Mouse (Mus musculus): ENCODE data around the gene Stat5b.

Stat5b gene

GRCm38 (mm10) chr11:100806380-100807305, 43.9 kb downstream of the Stat5b start:
- DNase-seq = no peak

GRCm38 (mm10) chr11:100805535-100805934, 45.0 kb downstream of the Stat5b start:
- no peak for DNase-seq

- no peak for DNase-seq
Observed at GRCm38 (mm10) chr11:100804409-100804808, 46.1 kb downstream of the Stat5b start.

- DNase-seq = no peak
Observed at GRCm38 (mm10) chr11:100799426-100799825, 51.1 kb downstream of the Stat5b start.

GRCm38 (mm10) chr11:100796585-100796984, 53.9 kb downstream of the Stat5b start:
- no peak for DNase-seq

- DNase-seq = no peak
Observed at GRCm38 (mm10) chr11:100795386-100795785, 55.1 kb downstream of the Stat5b start.

GRCm38 (mm10) chr11:100791457-100792049, 59.0 kb downstream of the Stat5b start:
- no peak for DNase-seq

GRCm38 (mm10) chr11:100790644-100791043, 59.9 kb downstream of the Stat5b start:
- DNase-seq = peak; percentile 70

- DNase-seq = no peak
Observed at GRCm38 (mm10) chr11:100789702-100790101, 60.8 kb downstream of the Stat5b start.

- DNase-seq = no peak
Observed at GRCm38 (mm10) chr11:100785774-100786173, 64.8 kb downstream of the Stat5b start.

GRCm38 (mm10) chr11:100784286-100784685, 66.2 kb downstream of the Stat5b start:
- DNase-seq = no peak

GRCm38 (mm10) chr11:100782568-100782967, 68.0 kb downstream of the Stat5b start:
- DNase-seq = no peak

- no peak for DNase-seq
Observed at GRCm38 (mm10) chr11:100781763-100782475, 68.6 kb downstream of the Stat5b start.

GRCm38 (mm10) chr11:100780247-100780646, 70.3 kb downstream of the Stat5b start:
- no peak for DNase-seq

- no peak for DNase-seq
Observed at GRCm38 (mm10) chr11:100778069-100778468, 72.5 kb downstream of the Stat5b start.

GRCm38 (mm10) chr11:100775921-100776320, 74.6 kb downstream of the Stat5b start:
- no peak for DNase-seq

- DNase-seq = no peak
Observed at GRCm38 (mm10) chr11:100774261-100774660, 76.3 kb downstream of the Stat5b start.

GRCm38 (mm10) chr11:100770646-100771408, 79.7 kb downstream of the Stat5b start, which contains the start of gene Ghdc:
Gene Ghdc (minus strand): TSS chr11:100770957.
- peak; percentile 64 for DNase-seq

GRCm38 (mm10) chr11:100769980-100770379, 80.5 kb downstream of the Stat5b start:
- no peak for DNase-seq

GRCm38 (mm10) chr11:100767871-100768270, 82.7 kb downstream of the Stat5b start:
- no peak for DNase-seq

- no peak for DNase-seq
Observed at GRCm38 (mm10) chr11:100766726-100767125, 83.8 kb downstream of the Stat5b start.

- DNase-seq = no peak
Observed at GRCm38 (mm10) chr11:100762831-100763230, 87.7 kb downstream of the Stat5b start, which contains the start of gene Hcrt. Gene Hcrt (minus strand): TSS chr11:100762931.
